Mouse (Mus musculus): ENCODE results near the gene Pygo2.
"Not testable (repeated sequence)": the region's sequence is repeated elsewhere in the genome, so short reads cannot be mapped to it uniquely, and the experiment has no call there.

The Pygo2 gene

DNA sequence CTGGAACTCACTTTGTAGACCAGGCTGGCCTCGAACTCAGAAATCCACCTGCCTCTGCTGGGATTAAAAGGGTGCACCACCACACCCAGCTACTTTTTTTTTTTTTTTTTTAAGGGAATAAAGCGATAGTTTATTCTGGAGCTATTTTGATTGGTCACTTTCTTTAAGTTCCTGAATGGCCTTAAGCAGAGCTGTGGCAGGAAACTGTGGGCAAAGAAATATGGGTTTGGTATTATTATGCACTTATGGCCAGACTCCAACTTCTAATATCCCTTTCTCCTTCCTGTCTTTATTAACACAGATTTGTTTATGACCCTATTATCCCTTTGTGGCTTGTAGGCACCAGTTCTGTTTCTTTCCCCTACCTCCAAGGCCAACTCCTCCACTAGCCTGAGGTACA lies 9.6 kb upstream of the Pygo2 start:
- no peak for DNase-seq (ENCODE audit: low spot score in 2 of 2)

DNA sequence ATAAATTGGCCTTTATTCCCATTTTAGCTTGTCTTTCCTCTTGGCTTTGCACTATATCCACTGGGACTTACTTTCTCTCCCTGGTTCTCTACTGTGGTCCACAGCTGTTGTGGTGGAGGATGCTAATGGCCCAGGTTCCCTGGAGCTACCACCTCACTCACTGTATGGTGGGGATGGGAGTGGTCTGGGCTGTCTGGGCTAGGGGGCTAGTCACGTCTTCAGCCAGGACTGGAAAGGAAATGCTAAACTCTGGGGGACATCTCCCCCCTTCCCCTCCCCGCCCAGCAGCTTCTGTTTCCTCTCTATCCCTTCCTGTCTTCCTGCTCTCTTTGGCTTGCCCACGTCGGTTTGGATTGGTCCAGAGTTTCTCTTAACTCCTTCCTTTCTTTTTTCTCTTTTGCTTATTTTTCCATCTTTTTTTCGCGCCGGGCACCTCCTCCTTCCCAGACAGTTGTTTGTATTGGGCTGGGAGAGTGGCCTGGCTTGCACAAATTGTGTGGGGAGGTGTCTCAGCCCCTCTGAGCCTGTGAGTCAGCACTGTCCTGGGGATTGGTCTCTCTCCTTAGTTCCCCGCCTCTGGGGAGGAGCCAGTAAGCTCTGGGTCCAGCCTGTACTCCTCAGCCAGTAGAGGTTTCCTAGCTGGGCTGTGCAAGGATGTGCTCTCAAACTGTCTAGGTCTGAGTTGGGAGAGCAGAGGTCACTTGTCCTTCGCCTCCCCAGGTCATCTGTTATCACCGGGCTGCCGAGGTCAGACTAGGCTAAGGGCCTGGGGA lies 8.8 kb upstream of the Pygo2 start:
- DNase-seq (ENCODE audit: low spot score in 2 of 2): peak in 1 of 2 experiments; percentile 21

DNA sequence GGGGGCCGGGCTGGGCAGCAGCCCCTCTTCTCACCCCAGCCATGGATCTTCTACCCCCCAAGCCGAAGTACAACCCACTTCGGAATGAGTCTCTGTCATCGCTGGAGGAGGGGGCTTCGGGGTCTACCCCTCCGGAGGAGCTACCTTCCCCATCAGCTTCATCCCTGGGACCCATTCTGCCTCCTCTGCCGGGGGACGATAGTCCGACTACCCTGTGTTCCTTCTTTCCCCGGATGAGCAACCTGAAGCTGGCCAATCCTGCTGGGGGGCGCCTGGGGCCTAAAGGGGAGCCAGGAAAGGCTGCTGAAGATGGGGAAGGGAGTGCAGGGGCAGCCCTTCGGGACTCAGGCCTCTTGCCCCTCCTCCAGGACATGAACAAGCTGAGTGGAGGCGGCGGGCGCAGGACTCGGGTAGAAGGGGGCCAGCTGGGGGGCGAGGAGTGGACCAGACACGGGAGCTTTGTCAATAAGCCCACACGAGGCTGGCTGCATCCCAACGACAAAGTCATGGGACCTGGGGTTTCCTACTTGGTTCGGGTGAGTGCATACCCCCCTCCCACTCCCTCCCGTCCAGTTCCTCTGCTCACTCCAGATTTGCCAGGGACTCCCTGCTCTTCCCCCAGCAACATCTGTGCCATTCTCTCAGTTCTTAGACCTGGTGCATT lies 8.1 kb upstream of the Pygo2 start:
- DNase-seq (ENCODE audit: low spot score in 2 of 2): no peak

DNA sequence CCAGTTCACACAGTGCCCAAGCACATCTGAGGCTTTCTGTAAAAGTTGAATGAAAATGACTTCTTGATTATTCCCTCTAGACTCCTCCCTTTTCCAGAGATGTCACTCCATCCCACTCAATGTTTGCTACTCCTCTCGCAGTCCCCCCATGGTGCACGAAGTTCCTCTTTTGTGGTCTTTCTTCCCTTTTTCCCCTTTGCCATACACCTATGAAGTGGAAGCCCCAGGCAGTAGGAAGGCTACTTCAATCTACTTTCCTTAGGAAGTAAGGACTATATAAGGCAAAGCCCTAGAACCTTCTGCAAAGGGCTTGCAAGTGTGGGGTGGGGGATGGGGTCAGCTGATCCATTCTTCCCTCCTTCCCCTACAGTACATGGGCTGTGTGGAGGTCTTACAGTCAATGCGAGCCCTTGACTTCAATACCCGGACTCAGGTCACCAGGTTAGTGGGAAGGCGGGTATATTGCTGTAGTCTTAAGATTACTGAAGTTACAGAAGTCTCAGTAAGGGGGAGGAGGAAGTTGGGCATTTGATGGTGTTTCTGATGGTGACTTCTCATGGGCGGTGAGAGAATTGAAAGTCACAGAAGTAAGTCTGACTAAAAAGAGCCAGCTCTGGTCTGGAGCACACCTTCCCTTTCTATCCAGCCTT lies 7.3 kb upstream of the Pygo2 start:
- no peak for DNase-seq (ENCODE audit: low spot score in 2 of 2)

DNA sequence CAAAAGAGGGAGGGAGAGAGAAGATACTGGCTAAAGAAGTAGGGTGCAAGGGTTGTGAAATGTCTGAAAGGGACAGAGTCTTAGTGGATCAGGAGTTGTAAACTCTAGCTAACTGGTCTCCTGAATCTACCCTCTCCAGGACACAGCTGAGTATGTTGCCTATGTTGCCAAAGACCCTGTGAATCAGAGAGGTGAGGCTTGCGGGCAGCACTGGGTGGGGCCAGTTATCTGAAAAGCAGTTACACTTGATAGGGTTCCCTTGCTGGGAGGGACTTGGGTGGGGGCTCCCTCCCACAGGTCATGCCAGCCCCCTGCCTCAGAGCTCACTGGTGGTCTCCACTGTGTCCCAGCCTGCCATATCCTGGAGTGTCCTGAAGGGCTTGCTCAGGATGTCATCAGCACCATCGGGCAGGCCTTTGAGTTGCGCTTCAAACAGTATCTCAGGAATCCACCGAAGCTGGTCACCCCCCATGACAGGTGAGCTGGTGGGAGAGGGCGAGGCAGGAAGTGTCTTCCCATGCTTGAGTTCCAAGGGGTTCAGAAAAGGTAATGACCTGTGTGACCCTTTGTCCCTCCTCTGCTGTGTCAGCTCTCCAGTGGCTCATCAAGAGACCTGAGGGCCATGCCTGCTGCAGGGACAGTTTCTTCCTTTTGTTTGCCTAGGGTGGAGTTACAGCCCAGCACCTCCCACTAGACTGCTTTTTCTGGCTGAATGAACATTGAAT lies 5.4 kb upstream of the Pygo2 start:
- no peak for DNase-seq (ENCODE audit: low spot score in 2 of 2)

DNA sequence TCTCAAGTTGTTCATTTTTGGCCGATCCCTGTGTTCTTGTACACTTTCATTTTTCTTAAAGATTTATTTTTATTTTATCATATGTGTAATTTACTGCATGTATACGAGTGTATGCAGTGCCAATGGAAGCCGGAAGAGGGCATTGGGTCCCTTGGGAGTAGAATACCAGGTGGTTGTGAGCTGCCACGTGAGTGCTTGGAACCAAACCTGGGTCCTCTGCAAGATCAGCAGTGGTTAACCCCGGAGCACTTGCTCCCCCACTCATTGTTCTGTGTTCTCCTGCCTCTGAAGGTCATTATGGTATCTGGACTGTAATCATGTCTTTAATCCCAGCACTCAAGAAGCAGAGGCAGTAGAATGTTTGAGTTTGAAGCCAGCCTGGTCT lies 4.9 kb upstream of the Pygo2 start:
- DNase-seq (ENCODE audit: low spot score in 2 of 2): no peak

DNA sequence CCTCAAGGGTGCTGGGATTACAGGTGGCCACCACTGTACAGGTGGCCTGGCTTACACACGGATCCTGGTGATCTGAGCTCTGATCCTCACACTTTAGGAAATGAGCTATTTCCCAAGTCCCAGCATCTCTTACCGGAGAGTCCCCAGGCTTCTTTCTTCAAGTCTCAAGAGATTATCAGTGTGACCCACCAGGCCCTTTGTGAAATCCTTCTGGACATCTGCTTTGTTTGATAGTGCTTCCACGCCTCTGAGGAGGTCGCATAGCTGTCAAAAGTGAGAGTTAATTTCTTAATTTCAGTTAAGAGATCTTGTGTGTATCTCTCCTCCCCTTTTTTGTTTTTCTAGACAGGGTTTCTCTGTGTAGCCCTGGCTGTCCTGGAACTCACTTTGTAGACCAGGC lies 4.1 kb upstream of the Pygo2 start:
- DNase-seq (ENCODE audit: low spot score in 2 of 2): no peak

DNA sequence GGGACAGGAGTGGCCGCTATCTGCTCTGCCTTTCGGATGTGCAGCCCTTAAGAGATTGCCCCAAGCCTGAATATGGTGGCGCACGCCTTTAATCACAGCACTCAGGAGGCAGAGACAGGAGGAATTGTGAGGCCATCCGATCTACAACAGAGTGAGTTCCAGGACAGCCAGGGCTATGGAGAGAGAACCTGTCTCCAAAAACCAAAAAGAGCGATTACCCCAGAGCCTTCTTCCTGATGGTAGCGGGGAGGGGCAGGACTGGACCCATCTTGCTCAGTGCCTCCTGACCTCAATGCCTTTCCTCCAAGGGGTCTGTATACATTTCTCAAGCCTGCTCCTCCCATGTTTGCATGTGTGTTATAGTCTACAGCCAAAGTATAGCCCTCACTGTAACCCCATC lies 993 bp upstream of the Pygo2 start:
- not testable (repeated sequence) for DNase-seq (ENCODE audit: low spot score in 2 of 2)

DNA sequence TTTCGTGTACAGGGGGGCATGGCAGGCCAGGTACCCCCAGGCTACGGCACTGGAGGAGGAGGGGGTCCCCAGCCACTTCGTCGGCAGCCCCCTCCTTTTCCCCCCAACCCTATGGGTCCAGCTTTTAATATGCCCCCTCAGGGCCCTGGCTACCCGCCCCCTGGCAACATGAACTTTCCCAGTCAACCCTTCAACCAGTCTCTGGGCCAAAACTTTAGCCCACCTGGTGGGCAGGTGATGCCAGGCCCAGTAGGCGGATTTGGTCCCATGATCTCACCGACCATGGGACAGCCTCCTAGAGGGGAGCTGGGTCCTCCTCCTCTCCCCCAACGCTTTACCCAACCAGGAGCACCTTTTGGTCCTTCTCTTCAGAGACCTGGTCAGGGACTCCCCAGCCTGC lies 2.6 kb downstream of the Pygo2 start:
- DNase-seq (ENCODE audit: low spot score in 2 of 2): no peak

DNA sequence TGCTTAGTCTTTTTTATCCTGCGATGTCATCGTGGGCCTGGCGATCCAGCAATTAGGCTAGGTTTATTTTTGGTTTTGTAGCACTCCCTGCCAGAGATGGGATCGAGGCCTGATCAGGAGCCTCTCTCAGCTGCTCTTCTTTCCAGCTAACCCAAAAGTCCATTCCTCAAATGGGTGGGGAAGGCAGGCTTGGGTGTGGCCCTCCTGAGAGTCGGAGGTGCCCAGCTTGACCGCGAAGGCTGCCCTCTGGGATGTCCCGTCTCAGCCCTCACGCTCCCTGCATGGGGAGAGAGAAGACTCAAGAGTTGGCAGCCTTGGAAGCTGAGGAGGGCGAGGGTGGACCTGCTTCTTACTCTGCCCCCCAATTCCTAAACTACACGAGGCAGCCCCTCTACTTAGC lies 4.5 kb downstream of the Pygo2 start:
- no peak for DNase-seq (ENCODE audit: low spot score in 2 of 2)

DNA sequence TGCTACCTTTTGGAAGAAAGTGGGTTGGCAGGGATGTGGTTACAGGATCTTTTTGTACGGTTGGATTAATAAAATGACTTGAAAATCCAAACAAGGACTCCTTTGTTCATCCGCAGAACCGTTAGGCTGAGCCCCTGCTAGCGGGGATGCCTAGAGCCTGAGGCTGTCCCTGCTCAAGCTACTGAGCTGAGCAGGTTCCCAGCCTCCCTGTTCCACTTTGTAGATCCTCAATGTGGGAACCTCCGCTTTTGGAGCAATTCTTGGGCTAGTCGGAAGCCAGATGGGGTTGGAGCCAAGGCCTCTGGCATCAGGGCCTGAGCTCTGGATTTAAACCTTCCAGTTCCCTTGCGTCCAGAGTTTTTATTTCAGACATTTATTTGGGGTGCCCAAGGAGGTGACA lies 5.0 kb downstream of the Pygo2 start:
- no peak for DNase-seq (ENCODE audit: low spot score in 2 of 2)

DNA sequence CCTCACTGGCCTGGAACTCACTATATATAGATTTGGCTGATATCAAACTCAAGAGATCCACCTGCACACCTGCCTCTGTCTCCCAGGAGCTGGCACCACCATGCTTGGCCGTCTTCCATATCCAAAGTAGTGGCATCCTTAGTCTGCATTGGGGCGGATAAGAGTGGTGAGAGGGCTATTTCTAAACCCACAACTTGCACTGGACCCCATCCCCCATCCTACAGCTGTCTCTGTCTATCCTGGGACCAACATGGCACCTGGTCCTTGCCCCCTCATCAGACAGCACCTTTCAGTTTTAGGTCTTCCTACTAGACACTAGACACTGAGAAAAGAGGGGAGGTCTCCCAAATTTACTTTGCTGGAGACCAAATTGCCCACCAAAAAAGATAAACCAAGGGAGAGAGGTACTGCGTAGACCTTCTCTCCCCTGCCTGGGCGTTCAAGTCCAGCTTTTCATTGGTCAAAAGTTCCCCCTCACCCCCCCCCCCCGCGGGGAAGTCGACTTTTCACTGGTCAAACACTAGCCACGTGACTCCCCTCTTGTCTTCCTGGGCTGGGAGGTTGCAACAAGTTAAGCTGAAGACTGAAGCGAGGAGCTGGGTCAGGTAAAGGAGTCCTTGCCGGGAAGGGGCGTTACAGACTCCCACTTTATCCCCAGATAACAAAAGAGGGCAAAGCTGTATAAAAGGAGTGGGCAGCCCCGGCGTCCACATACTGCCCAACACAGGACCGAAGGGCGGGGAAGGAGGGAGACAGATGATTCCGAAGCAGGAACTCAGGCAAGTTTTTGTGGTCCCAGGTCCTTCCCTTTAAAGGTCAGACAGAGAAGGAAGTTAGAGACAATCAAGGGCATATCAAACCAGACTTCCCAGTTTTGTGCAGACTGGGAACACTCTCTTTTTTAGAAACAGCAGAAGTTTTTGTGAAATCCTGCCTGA lies 6.4 kb downstream of the Pygo2 start, which contains the start of gene Pbxip1:
TSS of gene Pbxip1 (plus strand) at position 531 of the 938 bp plus-strand sequence.
- DNase-seq (ENCODE audit: low spot score in 2 of 2): peak; percentile 61 to 65

DNA sequence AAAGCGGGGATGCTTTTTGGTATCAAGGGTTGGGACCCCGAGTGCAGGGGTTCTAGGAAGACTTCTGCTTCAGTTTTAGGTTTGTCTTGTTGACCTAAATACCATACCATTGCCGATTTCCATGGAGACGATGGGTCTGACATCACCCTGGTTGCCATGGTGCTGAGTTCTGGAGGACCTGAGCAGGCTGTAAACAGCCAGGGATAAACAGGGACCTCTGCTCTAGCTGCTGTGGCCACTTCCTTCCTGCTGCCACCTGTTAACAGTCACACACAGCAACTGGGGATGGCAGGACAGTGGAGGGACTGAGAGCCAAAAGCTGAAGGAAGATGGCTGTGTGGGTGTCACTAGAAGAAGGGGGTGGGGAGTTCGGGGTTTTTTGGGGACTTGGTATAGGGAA lies 7.3 kb downstream of the Pygo2 start:
- peak; percentile 78 to 81 for DNase-seq (ENCODE audit: low spot score in 2 of 2)

DNA sequence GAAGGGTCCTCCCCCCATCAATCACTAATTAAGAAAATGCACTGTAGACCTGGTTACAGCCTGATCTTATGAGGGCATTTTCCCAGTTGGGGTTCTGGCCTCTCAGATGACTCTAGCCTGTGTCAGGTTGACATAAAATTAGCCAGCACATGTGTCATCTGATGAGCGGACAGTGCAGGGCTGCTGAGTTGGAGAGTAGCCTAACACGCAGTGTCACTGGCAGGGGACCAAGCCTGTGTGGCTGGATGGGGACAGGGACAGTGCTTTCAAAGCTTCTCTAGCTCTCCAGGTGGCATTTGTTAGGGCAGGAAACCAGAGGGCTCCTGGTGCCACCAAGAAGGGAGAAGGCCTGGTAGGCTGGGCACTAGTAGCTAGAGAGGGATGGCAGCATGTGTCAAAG lies 10.7 kb downstream of the Pygo2 start:
- no peak for DNase-seq (ENCODE audit: low spot score in 2 of 2)

DNA sequence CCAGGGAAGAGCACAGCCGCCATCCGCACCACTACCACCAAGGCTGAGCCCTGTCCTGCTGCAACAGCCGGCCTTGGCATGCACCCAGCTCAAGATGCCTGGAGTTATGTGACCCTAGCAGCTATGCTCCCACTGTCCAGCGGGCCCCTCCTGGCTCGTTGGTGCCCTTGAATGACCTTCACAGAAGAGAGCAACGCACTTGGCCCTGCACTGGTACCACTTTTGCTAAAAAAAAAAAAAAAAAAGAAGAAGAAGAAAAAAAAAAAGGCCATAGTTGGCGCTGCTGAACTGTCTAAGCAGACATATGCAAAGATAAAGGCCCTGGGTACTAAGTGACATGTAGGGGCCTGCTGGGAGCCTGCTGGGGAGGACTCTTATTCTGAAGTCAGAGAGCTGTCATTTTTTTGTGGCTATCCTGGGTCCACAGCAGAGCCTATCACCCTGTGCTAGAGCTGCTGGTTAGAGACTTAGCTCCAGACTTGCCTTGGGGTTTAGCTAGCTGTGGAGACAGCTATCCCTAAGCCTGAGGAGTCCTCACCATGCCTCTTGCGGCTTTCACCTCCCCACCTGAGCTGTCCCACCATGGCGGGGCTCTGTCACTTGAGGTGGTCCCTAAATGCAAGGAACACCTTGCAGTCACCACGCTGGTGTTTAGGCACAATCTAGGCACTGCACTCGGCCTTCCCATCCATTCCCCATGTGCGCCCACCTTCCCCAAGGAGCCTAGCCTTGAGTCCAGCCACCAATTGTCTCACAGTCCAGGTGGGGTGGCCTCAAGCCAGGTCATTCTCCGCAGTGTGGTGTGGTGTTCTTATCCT lies 18.9 kb downstream of the Pygo2 start:
- DNase-seq (ENCODE audit: low spot score in 2 of 2): peak in 1 of 2 experiments; percentile 26

DNA sequence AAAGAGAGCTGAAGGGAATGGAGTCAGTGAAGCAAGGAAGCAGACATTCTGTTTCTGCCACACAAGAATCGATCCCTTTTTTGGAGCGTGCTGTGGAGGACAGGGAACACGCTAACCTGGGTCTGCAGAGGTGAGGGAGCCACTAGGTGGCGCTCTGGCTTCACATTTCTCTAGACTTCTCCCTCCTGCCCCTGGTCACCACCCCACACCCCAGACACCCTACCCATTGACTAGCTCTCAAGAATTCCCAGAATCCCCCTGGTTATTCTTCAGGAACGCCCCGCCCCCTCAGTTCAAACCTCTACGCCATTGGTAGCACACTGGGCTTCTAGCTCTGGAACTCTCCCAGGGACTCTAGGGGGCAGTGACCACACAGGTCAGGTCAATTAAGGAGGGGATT lies 19.5 kb downstream of the Pygo2 start:
- peak; percentile 58 to 73 for DNase-seq (ENCODE audit: low spot score in 2 of 2)

DNA sequence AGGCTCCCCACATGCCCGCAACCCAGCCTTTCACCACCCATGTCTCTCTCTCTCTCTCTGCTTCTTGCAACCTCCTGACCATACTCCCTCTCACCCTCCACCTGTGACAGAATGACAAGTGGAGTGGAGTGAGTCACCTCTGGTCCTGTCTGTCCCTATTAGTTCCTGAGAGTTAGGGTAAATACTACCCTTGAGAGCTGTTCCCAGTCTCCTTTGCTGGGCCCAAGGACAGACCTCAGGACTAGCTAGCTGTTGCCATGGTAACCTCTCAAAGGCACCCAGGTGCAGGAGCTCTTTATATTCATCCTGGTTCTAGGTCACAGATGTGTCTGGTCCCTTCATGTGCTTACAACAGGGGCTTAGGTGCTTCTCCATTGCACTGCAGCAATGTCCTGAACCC lies 21.9 kb downstream of the Pygo2 start:
- DNase-seq (ENCODE audit: low spot score in 2 of 2): no peak

DNA sequence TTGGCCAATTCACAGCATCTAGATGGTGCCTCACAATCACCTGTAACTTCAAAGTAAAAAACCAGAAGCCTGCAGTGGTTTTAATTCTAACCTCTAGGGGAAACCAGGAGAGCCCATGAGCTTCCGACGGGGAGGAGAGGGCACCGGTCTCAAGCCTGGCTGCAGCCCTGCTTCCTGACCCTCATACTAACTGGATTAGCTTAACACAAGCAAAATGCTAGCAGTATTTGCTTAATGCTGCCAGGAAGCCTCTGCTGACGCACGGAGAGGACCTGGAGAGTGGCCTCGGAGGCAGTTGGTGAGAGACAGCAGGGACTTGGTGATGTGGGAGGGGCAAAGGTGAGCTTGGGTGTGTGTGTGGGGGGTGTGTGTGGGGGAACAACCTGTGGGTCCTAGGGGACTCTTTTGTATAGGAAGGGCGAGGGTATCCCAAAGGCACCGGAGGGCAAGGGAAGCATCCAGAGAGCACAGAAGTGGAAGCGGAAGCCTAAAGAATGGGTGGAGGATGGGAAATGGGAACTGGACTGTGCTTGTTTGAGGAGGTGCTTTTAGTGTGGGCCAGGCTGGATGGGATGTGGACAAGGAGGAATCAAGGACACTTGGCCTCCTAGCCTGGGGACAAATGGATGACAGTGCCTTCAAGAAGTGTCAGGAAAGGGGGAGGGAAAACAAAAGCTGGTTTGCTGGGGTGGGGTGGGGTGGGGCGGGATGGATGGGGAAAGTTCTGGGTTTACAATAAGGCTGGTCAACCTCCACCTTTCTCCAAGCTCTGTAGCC lies 24.6 kb downstream of the Pygo2 start, which contains the start of gene Pmvk:
TSS of gene Pmvk (plus strand) at position 141 of the 777 bp plus-strand sequence.
- DNase-seq (ENCODE audit: low spot score in 2 of 2): no peak

DNA sequence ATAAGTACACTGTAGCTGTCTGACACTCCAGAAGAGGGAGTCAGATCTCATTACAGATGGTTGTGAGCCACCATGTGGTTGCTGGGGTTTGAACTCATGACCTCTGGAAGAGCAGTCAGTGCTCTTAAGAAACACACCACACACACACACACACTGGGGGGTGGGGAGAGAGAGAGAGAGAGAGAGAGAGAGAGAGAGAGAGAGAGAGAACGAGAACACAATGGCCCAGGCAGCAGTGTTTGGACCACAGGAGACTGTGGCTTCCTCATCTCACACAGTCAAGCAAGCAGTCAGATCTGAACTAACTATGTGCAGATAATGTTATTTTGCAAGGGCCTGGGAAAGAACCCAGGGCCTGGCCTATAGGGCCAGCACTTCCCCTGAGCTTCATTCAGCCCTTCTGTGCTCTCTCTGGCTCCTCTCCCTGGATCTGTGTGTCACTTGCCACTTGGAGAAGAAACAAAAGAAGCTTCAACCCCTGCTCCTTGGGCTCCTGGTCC lies 25.8 kb downstream of the Pygo2 start:
- no peak for DNase-seq (ENCODE audit: low spot score in 2 of 2)

All from natural killer cell, adult 2 months (primary cell).